Mouse (Mus musculus) cerebellum, postnatal 14 days (tissue): ENCODE data around the gene Psmd12.

Experiments used
- DNase-seq, 2 experiments: peaks; one replicate each; pipeline ENCODE4 v3.0.0; 2021; ENCODE audit warnings: mixed read lengths in 2 of 2

Gene Psmd12

GRCm38 (mm10) chr11:107510362-107511269 is 31.3 kb downstream of the Psmd12 start:
- no peak for DNase-seq

DNA sequence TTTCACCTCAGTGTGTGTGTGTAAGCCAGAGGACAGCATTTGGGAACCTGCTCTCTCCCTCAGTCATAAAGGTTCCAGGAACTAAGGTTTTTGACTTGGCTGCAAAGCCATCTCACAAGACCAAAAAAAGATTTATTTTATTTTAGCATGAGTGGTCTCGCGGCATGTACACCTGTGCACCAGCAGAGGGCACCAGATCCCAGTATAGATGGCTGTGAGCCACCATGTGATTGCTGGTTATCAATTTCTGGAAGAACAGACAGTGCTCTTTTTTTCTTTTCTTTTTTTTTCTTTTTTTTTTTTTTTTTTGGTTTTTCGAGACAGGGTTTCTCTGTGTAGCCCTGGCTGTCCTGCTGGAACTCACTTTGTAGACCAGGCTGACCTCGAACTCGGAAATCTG is 32.7 kb downstream of the Psmd12 start:
- DNase-seq, result peak; percentile 79 to 85

DNA sequence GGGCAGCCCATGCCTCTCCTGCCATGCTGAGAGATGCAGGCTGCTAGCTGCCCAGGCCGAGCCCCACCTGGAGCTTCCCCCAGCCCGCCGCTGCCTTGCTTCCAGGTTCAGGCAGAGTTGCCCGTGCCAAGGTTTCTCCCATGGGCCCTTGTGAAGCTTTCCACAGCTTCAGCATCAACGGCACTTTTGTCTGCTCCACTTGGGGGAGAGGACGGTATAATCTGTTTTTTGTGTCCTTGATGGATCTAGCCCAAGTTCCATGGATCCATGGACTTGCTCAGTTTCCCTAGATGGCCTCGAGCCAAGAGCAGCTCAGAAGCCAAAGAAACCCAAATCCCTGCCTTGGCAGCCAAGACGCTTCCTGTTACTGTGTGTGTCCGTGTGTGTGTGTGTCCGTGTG is 33.8 kb downstream of the Psmd12 start:
- peak; percentile 52 to 71 for DNase-seq

DNA sequence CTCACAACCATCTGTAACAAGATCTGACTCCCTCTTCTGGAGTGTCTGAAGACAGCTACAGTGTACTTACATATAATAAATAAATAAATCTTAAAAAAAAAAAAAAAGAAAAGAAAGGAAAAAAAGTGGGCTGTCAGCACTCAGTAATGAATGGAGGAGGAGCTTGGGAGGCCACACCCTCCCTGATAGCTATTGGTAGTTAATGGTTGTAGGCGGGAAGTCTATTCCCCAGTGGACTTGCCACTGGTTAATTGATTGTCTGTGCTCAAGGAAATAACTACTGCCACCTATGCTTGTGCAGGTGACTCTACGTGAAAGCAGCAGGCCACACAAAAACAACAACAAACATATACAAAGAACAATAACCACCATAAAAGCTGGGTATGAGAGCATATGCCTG is 37.1 kb downstream of the Psmd12 start:
- no peak for DNase-seq

- DNase-seq, result no peak
Measured at GRCm38 (mm10) chr11:107518645-107519429, 39.6 kb downstream of the Psmd12 start.

DNA sequence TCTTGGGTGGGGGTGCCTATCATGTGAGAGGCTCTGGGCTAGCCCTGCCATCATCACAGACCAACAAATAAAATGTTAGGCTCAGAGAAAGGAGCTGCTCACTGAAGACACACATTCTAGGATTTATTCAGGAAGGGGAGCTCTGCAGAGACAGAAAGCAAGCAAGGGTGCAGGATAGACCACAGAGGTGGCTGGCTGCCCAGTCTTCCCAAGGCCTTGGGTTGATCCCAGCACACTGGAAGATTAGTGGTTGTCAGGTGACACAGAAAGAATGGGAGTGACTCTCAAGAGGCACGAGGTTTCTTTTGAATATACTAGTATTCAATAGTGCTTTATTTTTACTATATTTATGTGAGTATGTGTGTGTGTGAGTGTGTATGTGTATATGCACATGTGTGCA is 41.9 kb downstream of the Psmd12 start:
- DNase-seq, result no peak

DNA sequence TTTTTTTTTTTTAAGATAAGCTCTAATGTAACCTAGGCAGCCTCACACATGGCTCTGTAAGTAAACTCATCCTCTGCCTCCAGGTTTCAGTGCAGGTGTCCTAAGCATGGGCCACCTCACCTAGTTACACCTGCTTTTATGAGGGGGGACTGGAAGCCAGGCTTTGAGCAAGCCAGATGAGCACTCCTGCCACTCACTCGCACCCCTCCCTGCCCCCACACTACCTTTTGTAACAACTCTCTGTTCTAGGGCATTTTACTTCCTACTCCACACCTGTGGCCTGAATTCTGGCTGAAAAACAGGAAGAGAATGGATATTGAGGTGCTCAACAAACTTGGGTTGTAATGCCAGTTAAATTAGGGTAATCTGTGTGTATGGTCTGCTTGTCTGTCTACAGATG is 45.7 kb downstream of the Psmd12 start:
- no peak for DNase-seq

- DNase-seq, result no peak
Measured at GRCm38 (mm10) chr11:107527632-107528031, 48.3 kb downstream of the Psmd12 start.

GRCm38 (mm10) chr11:107529320-107529719 is 50.0 kb downstream of the Psmd12 start:
- no peak for DNase-seq

DNA sequence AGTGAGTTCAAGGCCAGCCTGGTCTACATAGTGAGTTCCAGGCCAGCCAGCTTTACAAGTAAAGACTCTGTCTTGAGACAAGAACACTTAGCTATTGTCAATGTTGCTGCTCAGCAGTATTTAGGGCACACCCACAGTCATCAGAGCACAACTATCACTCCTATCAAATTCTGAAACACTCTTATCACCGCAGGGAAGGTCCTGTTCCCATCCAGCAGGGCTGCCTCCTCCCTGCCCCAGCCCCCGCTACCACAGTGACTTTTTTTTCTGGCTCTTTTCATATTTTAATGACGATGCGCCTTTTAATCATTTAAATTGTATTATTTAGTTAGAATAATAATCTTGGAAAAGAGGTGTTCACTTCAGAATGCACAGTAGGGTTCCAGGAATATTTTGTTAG is 52.2 kb downstream of the Psmd12 start:
- no peak for DNase-seq

- no peak for DNase-seq
Measured at GRCm38 (mm10) chr11:107532271-107532670, 53.0 kb downstream of the Psmd12 start.

GRCm38 (mm10) chr11:107538994-107539393 is 59.7 kb downstream of the Psmd12 start:
- no peak for DNase-seq

DNA sequence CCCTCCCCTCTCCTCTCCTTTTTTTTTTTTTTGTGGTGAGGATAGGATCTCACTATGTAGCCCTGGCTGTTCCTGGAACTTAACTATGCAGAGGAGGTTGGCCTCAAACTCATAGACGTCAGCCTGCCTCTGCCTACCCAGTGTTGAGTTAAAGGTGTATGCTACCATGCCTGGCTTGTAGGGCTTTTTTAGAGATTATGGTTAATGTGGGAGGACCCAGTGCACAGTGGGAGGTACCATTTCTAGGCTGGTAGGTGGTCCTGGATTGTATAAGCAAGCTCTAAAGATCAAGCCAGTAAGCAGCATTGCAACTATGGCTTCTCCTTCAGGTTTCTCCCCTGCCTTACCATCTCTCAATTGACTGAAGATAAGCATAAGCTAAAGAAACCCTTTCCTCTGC is 61.1 kb downstream of the Psmd12 start:
- no peak for DNase-seq

- DNase-seq, result no peak
Measured at GRCm38 (mm10) chr11:107545747-107546476, 66.6 kb downstream of the Psmd12 start.

- peak; percentile 62 to 68 for DNase-seq
Measured at GRCm38 (mm10) chr11:107546667-107547301, 67.5 kb downstream of the Psmd12 start.

DNA sequence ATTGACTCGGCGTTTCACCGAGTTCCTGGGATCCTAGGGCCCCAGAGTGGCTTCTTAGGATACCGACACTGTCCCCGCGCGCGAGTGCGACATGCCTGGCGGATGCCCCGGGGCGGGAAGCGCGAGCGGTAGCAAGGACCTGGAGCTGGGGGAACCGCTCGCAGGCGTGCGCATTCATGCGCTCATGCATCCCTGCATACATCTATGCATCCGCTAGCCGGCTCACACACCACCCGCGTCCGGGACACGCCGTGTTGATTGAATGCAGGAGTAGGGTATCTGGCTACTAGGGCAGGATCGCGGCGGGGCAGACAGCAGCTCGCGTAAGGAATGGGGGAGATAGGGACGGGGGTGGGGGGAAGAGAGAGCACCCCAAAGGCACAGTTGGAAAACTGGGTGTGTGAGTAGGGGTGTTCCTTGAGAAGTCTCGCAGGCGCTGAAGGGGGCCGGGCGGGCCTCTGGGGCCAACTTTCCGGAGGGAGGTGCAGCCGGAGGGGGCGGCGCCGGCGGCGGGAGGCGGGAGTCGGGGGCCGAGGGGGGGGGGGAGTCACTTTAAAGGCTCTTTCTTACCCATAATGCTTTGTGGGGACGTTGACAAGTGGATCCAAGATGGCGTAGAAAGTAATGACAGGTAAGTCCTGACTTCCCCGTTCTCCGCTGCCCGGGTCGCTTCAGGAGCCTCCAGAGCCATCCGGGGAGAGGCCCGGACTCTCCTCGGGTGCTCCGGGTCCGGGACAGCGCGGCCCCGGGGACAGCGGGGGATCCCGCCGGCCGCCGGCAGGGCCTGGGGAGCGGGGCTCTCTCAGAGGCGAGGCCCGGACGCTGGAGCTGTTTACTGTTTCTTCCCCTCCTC is 68.3 kb downstream of the Psmd12 start, which contains the start of gene Helz:
Gene Helz (plus strand): TSS at position 580 of the 853 bp plus-strand sequence.
- peak; percentile 63 to 68 for DNase-seq

DNA sequence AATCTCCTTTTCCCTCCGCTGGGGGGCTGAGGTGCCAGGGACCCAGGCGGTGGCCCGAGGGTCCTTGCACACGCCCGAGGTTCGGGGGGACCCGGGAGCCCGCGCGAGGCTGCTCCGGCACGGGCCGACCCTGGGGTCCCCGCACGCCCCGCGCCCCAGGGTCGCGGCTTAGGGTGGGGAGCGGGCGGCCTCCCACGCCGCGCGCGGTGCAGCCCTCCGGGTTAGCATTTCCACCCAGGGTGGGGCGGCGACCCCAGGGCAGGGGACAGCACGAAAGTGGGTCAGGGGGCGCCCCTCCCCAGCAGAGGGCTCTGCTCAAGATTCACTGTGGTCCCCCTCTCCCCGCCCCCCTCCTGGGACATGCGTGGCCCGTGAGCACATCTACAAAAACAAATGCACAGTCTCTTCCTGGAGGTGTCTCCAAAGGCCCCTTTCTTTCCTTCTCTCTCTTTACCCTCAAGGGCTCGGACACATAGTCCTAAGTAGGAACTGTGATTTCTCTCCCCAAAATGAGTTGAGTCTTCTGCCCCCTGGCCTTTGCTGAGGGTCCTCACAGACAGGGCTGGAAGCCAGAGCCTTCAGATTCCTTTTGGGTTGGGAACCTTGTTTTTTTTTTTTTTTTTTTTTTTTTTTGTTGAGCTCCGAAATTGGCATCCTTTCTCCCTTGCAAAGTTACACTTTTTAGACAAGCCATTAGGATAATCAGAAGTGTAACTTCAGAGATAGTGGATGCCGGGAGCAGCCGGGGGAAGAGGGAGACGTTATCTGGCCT is 69.1 kb downstream of the Psmd12 start:
- peak; percentile 33 to 56 for DNase-seq
